Mouse (Mus musculus) ES-Bruce4 (cell line): ENCODE results near the gene Itpkc.

ENCODE experiments used
- CTCF ChIP-seq: IDR thresholded peaks from one replicate; pipeline ENCODE4 v1.8.1; 2011; ENCODE audit warnings: low read depth, low read length
- POLR2A ChIP-seq: IDR thresholded peaks from one replicate; pipeline ENCODE4 v1.8.1; 2011; ENCODE audit warnings: low read length; ENCODE audit not compliant: insufficient read depth

DNA sequence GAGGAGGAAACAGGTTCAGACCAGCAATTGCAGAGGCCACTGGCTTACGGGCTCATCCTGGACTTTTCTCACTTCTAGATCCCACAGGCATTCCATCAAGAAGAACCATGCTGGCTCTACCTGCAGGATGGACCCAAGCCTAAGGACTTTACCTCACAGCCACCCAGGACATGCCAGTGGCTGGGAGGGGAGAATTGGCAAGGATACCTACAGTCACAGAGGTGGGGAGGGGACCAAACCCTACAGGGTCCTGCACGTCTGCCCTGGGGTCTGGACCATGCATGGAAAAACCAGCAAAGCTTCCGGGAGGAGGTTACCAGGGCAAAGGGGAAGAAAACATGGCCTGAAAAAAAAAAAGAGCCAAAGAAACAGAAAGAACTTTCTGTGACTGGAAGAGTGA, 57.5 kb downstream of the Itpkc start:
- no peak for TF ChIP-seq CTCF
- no peak for TF ChIP-seq POLR2A
